Mouse (Mus musculus) Muller cell, postnatal 12 days (primary cell): ENCODE measurements at regions not wholly inside any gene's neighbourhood (a gene's known extent, or its start where the extent isn't known, plus 50 kb on each side); places are given as distances from the start of the nearest gene placed in this dataset.
A peak's percentile ranks its signal among the peaks of the same experiment; 100 is the strongest.

Source experiments
- DNase-seq: peaks from one replicate; pipeline ENCODE4 v3.0.0-alpha.2; 2015; ENCODE audit errors: inconsistent ontology term

DNA sequence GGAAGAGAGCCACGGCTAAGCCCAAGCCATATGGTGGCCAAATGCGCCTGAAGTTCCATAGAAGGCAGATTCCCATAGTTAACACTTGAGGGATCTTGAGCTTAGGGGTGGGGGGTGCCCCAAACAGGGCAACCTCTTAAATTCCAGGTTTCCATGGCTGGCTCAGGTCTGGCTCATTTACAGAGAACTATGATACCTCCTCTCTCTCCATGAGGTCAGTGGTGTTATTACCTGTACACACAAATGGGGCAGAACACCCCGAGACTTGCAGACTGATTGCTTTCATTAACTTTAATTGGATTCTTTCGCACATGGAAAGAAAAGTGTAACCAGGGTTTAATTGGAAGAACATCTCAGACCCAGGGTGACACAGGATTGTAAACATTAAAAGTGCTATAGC lies 177.1 kb upstream of the Klhl29 start:
- no peak for DNase-seq

DNA sequence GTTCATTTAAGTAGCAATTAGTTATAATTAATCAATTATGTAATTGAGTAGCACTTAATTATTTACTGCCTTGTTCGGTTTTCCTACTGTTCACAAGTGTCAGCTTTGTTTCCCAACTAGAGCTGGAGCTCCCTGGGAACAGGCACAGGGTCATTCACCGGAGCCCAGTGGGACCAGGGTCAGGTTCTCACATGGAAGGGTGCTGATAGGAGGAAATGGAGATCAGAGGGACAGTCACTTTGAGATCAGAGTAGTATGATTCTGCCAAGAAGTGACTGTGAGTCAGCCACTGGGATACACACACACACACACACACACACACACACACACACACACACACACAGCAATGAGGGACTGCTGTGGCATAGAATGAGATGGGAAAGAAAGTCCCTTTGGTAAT lies 176.4 kb upstream of the Klhl29 start:
- DNase-seq, result peak; percentile 27

GRCm38 (mm10) chr12:5549796-5550195 lies 174.3 kb upstream of the Klhl29 start:
- DNase-seq, result peak; percentile 80

DNA sequence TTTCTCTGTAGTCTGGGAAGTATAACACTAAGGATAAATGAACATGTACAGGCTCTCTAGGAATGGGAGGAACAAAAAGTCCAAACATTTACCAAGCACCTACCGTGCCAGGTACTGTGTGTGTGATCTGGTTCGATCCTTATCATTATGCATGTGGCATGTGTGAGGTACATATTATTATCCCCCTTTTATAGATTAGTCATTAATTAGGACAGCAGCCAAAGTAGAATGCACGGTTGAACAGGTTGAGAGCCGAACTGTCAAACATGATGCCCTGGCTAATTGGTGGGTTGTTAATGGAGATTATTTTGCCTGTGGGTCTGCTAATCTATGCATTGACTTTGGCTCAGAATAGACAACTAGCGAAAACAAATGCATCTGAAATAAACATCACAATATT lies 172.2 kb upstream of the Klhl29 start:
- DNase-seq, result no peak

DNA sequence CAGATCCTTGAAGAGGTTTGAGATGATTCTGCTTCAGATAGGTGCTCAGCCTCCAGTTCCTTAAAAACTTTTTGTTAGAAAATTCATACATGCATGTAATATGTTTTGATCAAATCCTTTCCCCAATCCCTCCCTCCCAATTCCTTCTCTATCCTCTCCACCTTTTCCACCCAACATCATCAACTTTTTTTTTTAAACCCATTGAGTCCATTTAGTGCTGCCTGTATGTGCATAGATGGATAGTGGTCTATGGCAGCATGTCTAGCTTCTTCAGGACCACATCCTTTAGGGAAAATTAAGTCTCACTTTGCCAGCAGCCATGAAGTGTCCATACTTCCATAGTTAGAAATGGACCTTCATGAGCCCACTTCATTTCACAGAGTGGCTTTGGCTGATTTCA lies 167.2 kb upstream of the Klhl29 start:
- no peak for DNase-seq

- no peak for DNase-seq
Measured at GRCm38 (mm10) chr12:5496299-5496698, 120.8 kb upstream of the Klhl29 start.

DNA sequence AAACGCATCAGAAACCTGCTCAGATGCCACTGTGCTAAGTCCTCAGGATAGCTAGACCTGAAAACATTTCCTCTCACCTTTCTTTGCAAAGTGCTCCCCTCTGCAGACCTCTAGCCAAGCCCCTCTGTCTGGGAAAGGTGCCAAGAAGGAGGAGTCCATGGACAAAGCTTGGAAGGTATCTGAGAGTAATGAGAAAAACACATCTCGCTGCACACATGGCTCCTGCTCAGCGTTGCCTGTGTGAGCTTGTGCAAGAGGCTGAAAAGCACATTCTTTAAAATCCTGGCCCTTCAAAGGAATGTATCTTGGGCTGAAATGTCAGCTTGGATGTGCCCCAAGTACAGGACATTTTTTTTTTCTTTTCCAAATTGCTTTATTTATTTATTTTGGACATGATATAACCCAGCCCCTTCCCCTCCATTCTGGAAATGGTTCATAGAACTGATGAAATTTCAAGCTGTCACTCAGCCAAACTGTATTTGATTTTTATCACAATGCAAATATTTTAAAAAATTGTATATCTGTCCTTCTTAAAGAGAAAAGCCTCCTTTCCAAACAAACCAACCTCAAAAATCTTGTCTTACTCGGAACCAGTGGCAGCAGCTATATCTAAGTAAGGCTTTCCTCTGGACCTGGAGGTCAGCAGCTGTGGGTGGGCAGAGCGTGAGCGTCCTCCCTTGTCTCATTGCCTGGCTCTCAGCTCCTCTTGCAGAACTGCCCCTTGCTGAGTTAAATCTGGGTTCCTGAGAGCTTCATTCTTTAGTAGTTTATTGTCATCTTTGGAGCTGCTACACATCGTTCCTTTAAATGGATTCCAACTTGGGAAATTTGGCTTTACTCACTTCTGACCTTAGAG lies 119.4 kb upstream of the Klhl29 start:
- peak; percentile 62 for DNase-seq

DNA sequence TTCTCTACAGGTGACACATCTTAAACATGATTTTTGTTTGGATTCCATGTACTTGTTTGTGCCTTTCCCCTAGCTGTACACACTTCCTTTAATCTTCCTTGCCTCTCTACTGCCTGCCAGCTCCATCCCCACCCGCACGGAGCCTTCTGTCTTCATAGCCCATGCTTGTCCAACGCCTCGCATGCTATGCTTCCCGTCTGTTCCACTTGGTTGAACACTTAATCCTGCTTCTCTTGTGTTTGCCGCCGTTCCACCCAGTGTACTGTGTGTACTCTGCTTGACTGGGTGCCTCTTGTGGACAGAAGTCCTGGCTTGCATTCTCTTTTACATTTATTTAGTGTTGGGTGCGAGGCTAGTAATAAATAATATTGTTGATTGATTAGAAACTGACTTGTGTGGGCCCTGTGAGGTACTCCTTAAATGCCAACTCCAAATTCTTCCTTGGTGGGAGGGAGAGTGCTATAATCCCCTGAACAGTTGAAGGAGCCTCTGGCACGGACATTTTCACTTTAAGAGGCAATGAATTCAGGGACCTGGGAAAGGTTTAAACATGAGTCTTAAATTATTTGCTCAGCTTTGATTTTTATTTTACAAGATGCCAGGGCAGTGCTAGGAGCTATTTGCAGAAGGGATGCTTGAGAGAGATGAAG lies 88.9 kb upstream of the Klhl29 start:
- no peak for DNase-seq

GRCm38 (mm10) chr12:5453157-5453556 lies 77.7 kb upstream of the Klhl29 start:
- DNase-seq, result no peak

DNA sequence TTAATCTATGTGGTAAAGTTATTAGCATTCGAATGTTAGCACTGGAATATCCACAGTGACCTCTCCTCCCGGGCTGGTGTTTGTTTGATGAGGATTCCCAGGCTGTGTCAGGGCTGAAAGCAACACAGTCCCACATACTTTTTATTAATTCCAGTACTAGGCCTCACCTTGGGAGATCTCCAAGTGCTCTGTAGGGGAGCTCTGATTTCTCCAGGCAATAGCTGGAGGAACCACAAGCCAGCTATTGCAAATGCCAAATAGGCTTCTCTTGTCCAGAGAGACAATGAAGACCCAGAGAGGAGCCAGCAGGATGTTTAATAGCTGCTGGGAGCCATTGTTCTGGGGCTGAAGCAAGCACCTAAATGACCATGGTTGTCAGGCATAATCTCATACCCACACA lies 68.2 kb upstream of the Klhl29 start:
- peak; percentile 84 for DNase-seq

GRCm38 (mm10) chr12:5443091-5443531 lies 67.6 kb upstream of the Klhl29 start:
- no peak for DNase-seq

GRCm38 (mm10) chr12:5442679-5443078 lies 67.2 kb upstream of the Klhl29 start:
- DNase-seq, result no peak

- no peak for DNase-seq
Measured at GRCm38 (mm10) chr12:5440482-5440881, 65.0 kb upstream of the Klhl29 start.

DNA sequence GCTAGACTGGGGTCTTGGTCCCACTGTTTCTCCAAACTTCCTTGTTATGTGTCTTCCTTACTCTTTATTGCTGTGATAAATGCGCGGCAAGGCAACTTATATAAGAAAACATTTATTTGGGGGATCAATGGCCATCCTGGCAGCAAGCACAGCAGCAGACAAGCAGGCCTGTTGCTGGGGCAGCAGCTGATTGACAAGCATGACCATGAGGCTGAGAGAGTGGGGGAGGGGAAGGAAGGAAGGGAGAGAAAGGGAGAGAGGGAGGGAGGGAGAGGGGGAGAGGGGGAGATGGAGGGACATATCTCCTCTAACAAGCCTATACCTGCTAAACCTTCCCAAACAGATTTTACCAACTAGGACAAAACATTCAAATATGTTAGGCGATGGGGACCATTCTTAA lies 60.4 kb upstream of the Klhl29 start:
- no peak for DNase-seq

DNA sequence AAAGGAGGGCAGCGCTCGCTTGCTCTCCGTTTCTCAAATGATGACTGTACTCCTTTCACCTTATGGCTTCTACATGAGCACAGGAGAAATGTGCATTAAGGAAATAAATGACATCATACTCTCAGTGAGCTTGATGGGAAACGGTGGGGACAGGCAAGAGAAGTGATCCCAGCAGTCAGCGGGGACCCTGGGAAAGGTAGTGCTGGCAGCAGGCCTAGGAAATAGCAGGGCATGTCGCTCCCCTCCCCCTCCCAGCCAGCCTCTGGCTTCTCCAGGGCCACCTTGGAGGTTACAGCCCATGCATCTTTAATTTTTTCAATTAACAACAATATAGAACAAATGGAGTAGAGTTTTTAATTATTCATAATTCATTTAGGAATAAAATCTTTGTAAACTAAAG lies 58.6 kb upstream of the Klhl29 start:
- DNase-seq, result no peak

GRCm38 (mm10) chr12:5432688-5433087 lies 57.2 kb upstream of the Klhl29 start:
- DNase-seq, result no peak

- DNase-seq, result peak; percentile 60
Measured at GRCm38 (mm10) chr12:5428733-5429132, 53.3 kb upstream of the Klhl29 start.
